Mouse (Mus musculus): ENCODE measurements around the gene Gstt2.
"Not testable (repeated sequence)": the region's sequence is repeated elsewhere in the genome, so short reads cannot be mapped to it uniquely, and the experiment has no call there.

- not testable (repeated sequence) for TF ChIP-seq CTCF (IDR thresholded peaks at IDR 0.05; ENCODE audit: borderline replicate concordance, insufficient read depth, low read depth, low read length); POLR2A (IDR thresholded peaks at IDR 0.05; ENCODE audit: borderline replicate concordance, insufficient read depth, low read length)
Measured at GRCm38 (mm10) chr10:75843898-75844297, 6.7 kb upstream of the Gstt2 start.
